Mouse (Mus musculus) T-cell, adult 2 months (primary cell): Measurements from ENCODE around the gene Fars2.
A peak's percentile ranks its signal among the peaks of the same experiment; 100 is the strongest.

Experiments used
- DNase-seq: peaks from one replicate; pipeline ENCODE4 v3.0.0; 2022; ENCODE audit warnings: low spot score

Fars2 gene

GRCm38 (mm10) chr13:36732891-36733490 is 615.8 kb downstream of the Fars2 start:
- DNase-seq: no peak

- DNase-seq: peak; percentile 7
Measured at GRCm38 (mm10) chr13:36733566-36733965, 616.4 kb downstream of the Fars2 start.

GRCm38 (mm10) chr13:36733989-36734690 is 616.9 kb downstream of the Fars2 start:
- no peak for DNase-seq

- DNase-seq: no peak
Measured at GRCm38 (mm10) chr13:36734731-36735571, 617.7 kb downstream of the Fars2 start, which contains the start of gene Nrn1. Nrn1 (minus strand) TSS chr13:36735131.

- peak; percentile 14 for DNase-seq
Measured at GRCm38 (mm10) chr13:36735901-36736618, 618.8 kb downstream of the Fars2 start.

GRCm38 (mm10) chr13:36736619-36736996 is 619.4 kb downstream of the Fars2 start:
- no peak for DNase-seq

GRCm38 (mm10) chr13:36750056-36750455 is 632.8 kb downstream of the Fars2 start:
- DNase-seq: no peak

GRCm38 (mm10) chr13:36751861-36752260 is 634.6 kb downstream of the Fars2 start:
- DNase-seq: no peak

- no peak for DNase-seq
Measured at GRCm38 (mm10) chr13:36766801-36767200, 649.6 kb downstream of the Fars2 start.
